Mouse (Mus musculus) ovary, adult 18-20 months (tissue): Measurements from ENCODE around the gene Agbl4.
A peak's percentile ranks its signal among the peaks of the same experiment; 100 is the strongest.

ENCODE experiments used
- DNase-seq: peaks from one replicate; pipeline ENCODE4 v3.0.0; 2022; ENCODE audit warnings: low spot score, mixed read lengths

Gene Agbl4

DNA sequence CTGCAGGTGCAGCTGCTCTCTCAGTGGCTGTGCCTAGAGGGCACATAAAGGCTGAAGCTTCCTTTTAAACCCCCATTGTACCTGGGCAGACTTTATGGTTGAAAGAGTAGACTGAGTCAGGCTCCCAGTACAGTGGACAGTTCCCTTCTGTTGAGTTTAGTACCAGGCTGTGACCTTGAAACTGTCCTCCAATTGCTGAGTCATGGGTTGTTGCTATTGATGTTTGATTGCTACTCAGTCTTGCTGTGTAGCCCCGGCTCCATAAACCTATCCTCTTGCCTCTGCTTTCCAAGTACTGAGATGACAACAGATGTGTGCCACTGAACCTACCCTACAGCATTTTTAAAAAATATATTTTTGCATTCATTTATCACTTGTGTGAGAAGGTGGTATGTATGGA, 1190.8 kb downstream of the Agbl4 start:
- DNase-seq = no peak

DNA sequence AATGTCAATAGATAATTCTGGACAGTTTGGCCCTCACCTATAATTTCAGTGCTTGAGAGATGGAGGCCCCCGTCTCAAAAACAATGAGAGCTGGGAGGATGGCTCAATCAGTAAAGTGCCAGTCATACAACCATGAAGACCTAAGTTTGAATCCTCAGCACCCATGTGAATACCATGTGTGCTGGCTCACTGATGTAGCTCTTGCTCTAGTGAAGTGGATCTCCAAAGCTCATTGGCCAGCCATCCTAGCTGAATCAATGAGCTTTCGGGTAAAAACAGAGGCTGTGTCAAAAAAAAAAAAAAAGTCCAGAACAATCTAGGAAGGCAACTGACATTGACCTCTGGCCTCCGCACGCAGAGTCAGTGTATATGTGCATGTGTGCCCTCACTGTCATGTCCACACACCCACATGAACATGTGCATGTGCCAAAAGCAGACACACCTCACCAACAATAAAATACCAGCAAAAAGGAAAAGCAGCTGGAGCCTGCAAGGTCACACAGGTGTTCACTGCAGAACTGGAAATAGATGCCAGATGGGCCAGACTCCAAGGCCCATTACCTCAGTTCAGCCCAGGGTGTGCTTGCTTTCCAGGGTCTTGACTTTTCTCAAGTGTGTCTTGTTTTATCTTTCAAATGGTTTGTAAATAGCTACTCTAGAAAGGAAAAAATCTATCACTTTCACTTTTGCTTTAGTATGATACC, 1192.2 kb downstream of the Agbl4 start:
- no peak for DNase-seq

DNA sequence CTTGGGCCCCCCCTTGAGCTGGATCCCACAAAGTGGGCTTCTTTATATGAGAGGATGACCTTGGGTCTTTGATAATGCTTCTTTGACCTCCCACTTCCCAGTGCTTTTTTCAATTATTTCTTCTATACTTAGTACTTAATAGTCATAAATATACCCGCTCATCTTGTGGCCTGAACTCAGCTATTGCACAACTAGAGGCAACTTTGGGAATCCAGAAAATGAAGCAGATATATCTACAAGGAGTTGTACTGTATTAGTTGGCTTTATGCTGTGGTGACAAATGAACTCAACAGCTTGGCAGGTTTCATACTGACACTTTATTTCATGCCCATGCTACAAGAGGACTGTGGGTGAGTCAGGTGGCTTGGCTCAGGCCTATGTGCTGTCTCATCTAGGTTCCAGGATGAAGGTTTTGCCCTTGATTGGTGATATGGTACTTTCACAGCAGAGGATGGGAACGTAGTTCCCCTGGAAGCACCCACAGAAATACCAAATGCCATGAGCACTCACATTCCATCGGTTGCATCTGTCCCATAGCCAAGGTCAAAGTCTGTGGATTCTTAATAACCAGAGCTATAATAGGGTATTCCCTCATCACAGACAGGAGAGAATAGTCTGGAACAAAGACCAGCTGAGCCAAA, 1197.3 kb downstream of the Agbl4 start:
- no peak for DNase-seq

DNA sequence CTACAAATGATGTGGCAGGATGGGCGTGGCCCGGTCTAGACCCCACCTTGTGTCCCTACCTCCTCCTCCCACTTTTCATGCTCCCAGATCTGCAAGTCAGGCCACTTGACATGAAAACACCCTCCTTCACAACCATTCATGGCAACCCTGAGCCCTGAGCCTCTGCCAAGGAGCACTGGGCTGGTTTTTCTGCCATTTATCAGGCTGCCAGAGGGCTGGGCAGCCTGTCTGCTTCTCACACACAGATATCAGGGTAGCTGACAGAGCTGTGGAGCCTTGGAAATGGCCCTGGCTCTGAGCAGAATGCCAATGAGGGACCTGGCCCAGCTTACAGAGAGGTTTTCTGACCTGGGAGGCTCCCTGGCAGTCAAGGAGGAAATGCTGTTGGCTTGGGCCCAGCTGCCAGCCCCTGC, 1199.8 kb downstream of the Agbl4 start:
- DNase-seq = peak; percentile 47

DNA sequence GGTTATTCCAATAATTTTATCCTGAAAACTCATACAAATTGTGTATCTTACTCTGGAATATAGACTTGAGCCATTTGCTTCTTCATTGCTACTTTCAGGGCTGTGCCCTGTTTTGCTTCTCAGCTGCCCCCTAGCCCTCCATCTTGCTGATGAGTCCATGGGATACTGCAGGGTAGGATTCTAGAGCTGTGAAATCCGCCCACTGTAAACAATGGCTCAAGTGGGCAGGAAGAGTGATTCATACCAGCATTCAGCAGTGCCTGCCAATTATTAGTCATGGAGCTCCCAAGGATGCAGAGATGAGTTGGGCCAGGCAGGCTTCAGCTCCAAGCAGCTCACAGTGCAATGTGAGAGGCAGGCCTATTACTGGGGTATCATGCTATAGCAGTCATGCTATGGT, 1200.5 kb downstream of the Agbl4 start:
- DNase-seq = no peak

DNA sequence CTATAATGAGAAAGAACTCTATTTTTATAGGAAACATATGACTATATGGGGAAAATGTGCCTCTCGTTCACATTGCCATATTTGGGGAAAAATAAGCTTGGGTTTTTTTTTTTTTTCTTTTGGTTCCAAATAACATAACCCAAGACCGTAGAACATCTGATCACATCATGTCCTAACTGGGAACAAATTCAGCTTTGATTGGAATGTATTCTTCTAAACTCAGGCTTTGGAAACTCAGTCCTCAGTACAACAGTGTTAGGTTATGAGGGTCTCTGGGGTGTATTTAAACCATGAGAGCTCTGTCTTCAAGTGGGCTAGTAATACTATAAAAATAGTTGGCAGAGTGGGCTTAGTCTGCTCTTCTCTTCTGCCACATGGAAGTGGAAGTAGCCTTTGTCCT, 1205.7 kb downstream of the Agbl4 start:
- no peak for DNase-seq

DNA sequence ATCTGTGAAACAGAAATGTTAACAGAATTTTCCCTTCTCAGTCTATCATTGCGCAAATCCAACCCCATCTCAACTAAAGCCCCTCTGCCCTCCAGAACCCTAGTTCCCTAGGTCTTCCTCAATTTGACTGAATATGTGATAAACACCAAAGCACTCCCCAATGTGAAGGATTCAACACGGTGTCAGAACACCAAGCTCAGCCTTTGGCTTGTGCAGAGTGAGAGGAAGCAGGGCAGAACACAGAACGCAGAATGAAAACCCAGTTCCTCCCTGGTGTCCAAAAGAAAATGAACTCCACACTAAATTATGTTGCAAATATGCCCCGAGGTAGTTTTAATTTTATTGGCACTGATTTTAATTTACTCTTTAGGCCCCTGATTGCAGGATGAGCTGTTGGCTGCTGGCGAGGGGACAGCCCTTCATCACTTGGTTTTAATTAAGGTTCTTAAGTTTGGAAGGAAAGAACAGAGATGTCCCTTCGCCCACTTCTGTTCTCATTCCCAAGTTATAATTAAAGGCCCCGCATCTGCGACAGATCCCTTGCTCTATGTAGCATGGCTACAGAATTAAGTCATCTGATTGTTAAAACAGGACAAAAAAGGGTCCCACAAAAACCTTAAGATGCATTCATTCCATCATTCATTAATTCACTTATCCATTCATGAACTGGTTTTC, 1210.5 kb downstream of the Agbl4 start:
- no peak for DNase-seq

DNA sequence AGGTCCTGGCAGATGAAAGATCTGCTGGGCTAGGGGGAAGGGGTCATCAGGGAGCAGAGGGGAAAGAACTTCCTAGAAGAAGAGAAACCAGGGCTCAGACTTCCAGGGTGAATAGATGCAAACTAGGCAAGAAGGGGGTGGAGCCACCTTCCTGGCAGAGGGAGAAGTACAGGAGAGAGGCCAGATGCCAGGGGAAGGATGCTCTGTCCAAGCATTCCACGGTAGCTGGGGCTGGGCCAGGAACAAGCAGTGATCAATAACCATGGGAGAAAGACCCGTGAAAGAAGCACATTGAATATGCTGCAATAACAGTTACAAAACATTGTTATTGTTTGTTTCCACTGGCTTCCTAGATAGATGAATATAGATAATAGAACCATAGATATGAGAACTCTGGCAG, 1224.4 kb downstream of the Agbl4 start:
- no peak for DNase-seq

DNA sequence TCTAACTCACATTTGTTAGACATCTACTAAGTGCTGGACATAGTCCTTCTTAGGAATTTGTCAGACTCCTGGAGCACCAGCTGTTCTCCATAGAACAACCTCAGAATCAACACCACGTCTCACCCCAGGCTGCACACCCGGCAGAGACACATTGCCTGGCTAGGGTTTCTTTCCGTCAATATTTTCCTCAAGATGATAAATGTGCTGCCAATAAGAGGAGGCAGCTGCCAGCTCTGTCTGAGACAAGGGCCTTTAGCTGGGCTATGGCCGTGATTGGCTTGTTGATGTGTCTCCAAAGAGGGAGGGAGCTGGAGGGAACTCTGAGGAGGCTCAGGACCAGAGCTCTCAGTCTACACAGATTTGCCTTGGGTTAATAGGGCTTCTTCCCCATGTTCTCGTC, 1227.5 kb downstream of the Agbl4 start:
- DNase-seq = no peak

DNA sequence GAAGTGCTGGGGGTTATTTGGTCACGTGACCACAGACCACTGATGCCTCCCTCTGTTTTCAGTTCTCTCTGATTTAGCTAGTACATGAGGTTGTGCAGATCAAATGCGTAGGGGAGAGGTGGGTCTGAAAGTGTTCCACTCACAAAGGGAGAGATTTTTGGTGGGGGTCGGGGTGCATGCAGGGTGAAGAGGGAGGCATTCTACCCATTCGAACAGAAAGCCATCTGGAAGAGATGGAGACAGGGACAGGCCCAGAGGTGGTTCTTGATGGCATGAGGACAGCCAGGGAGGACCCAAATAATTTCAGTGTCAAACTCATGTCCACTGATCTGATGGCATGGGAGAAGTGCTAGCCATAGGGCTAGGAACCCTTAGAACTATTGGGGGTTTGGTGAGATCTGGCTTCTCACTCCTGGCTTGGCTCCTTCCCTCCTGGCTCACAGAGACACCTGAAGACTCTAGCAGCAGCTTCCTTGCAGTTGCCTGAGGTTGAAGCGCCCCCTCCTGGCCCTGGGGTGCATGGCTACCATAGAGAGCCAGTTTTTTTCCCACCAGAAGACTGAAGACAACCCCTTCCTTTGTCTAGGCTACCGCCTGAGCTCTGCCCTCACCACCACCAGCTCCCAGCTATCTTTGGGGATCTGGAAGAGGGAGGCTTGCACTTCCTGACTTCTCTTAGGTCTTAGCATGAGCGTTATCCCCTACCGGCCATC, 1228.8 kb downstream of the Agbl4 start:
- DNase-seq = peak; percentile 5

DNA sequence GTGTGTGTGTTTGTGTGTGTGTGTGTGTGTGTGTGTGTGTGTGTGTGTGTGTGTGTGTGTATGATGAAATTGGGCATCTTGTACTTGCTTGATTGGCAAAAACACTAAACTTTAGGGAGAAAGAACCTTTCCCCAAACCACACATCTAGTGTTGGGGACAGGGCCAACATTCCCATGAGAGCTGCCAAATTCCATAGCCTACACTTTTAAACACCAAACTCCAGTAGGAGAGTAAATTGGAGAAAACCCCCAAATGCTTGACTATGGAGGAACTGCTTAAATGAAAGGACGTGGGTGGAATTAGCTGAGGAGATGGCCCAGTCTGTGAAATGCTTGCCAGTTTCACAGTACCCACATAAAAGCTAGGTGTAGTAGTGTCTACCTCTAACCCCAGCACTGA, 1235.2 kb downstream of the Agbl4 start:
- no peak for DNase-seq

DNA sequence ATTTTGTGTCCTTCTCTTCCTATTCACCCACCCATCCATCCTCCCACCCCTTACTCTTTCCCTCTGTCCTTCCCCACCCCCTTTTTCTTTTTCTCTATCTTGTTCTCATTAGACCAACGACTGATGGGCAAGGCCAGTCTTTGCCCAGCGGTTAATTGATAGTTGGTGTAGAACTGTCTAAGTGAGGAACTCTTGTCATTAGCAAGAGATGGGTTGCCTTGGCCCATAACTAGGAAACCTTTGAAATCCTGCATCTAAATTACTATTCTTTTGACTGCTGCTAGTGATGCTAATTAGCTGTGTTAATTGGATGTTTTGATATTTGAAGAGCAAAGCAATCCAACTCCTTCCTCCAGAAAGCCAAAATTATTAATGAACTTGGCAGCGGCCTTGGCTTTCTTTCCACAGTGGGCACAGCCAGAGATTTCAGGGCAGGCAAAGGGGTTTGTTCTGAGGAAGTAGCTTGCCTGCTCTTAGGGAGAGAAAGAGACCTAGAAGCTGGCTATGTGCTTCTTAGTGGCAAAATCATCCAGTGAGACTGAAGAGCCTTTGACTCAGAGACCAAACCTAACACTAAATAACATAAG, 1238.2 kb downstream of the Agbl4 start:
- no peak for DNase-seq

DNA sequence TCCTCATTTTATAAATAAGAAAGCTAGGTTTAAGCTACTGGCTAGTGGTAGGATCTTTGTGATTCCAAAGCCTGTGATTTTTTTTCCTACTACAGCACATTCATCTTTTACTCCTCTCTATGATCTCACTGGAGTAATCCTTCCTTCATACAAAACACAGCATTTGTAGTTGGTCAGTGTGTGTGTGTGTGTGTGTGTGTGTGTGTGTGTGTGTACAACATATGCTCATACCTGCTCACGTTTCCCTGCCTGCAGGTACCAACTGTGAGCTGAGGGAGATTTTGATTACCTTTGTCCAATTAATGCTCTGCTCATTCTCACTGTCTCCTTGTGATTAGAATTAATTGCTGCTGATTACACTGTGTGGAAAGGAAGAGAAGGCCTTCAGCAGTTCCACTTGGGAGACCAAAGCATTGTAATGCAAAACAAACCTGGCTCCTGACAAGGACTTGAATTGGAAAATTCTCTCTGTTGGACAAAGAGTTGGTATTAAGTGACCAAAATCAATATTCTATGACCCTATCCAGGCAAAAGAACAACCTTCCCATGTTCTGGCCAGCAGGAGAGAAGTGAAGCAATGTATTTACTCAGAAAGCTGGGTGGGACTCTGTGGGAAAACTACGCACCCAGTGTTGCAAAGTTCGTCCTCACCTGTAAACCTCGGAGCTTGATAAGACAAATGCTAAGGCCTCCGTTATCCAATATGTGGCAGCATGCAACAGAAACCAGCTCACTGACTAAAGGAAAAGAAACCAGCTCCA, 1241.7 kb downstream of the Agbl4 start:
- no peak for DNase-seq

DNA sequence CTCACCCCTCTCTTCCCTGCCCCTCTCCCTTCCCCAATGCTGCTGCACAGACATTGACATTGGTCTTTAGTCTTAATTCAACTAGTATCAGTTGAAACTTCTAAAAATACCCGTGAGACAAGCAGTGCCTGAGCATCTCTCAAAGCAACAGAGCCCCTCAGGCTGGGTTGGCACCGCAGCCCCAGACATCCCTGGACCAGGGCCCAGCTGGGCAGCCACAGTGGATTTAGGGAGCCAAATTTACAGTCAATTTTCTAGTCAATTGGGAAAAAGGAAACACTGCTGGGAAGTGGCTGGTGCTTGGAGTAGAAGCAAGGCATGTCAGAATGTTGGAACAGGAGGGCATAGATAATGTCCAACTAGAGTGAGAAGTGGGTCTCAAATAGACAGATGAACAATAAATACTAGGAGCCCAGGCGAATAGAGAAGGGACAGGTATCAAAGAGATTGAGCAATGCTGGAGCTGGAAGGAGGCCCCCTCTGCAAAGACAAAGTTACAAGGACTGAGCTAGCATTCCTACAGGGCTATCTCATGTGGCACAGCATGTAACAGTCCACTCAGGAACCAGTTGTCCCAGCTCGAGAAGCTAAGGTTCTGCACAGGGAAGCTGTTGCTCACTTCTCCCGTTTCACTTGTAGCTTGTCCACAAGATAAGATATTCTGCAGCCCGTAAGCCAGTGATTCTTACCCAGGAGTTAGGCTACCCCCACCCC, 1247.8 kb downstream of the Agbl4 start:
- no peak for DNase-seq

DNA sequence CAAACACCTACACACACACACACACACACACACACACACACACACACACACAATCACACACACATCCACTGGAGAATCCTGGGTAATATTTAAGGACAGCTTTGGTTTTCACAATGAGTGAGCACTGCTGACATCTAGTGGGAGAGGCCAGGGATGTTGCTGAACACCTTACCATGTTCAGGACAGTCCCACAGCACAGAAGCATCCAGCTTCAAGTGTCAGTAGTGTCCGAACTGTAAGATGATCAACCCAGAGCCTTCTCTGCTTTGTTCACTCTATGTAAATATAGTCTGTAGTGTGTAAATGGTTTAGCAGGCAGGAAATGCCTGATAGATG, 1248.3 kb downstream of the Agbl4 start:
- no peak for DNase-seq

DNA sequence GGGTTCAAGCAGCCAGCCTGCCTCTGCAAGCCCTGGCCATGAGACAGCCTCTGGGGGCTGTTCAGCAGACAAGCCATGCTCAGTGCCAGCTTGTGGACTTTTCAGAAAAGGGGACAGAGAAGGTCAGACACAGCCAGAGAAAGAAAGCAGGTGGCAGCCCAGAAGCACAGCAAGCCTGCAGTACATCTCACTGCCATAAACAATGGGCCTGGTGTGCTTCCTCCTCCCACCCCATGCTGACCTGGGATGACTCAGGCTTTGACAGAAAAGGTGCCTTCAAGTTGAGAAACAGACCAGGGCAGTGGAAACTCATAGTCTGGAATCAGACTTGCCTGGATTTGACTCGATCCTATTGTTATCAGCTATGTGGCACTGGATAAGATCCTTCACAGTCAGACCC, 1256.0 kb downstream of the Agbl4 start:
- no peak for DNase-seq

DNA sequence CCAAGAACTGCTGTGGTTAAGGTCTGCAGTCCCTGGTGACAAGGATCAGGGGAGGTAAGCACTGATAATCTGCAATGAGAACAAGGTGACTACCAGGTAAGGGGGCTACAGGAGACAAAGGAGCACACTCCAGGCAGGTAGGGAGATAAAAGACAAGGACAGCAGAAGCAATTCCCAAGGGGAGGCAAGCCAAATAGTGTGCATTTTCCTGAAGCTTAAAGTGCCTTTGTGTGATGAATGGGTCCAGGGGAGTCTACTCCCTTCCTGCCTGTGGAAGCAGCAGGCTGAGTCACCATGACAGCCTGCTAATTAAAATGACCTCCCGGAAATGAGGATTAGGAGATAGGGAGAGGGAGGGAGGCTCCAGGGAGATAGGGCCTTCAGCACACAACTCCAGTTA, 1266.3 kb downstream of the Agbl4 start:
- peak; percentile 5 for DNase-seq

DNA sequence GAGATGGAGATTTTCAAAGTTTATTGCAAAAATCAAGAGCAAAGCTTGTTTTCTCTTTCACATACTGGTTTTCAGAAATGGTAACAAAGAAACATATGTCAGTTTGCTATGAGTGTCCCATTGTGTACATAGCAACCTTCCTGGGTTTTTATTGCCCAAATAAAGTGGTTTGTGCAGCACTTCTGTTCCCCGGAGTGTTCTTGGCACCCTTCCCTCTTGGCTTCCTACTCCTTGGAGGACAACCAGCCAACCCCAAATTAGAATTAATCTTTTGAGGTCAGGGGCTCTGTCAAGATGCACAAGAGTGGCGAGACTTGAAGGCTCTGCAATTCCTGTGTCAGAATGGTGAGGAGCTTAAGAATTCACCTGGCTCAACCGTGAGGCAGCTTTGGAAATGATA, 1266.7 kb downstream of the Agbl4 start:
- peak; percentile 15 for DNase-seq

DNA sequence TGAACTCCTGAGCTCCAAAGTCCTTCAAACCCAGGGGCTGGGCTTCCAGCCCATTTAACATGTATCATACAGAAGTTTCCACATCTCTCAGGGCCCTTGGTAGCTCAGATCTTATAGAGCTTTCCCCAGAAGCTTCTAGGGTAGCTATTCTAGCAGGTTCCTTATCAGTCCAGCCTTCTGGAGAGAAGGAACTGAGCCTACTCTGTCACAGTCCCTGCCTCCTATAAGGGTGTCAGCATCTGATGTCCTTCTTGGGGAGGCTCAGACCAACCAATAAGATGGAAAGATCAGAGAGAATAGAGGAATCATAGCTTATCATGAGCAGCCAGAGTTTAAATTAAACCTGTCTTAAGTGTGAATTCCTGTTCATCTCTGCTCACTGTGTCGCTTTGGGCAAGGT, 1269.3 kb downstream of the Agbl4 start:
- DNase-seq = no peak

DNA sequence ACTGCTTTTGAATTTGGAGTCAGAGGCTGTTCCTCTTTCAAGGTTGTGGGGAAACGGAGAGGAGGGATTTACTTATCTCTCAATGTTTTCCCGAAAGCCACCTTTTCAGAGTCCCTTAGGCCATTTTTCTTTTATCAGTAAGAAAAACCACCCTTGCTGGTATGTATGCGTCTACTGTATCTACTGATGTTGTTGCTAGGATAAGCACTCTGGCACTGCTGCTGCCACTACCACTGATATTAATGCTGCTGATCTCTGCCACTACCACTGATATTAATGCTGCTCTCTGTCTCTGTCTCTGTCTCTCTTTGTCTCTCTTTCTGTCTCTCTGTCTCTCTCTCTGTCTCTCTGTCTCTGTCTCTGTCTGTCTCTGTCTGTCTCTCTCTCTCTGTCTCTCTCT, 1271.9 kb downstream of the Agbl4 start:
- no peak for DNase-seq
